Mouse (Mus musculus): ENCODE results near the gene Adam30. TPM values are rescaled to one million over a fixed set of nuclear protein-coding genes. Genes with fewer than 3 reads are reported as not detected.
A peak's percentile ranks its signal among the peaks of the same experiment; 100 is the strongest.

Gene Adam30
- polyA plus RNA-seq, 1 experiment from 2014 or later, result not detected

DNA sequence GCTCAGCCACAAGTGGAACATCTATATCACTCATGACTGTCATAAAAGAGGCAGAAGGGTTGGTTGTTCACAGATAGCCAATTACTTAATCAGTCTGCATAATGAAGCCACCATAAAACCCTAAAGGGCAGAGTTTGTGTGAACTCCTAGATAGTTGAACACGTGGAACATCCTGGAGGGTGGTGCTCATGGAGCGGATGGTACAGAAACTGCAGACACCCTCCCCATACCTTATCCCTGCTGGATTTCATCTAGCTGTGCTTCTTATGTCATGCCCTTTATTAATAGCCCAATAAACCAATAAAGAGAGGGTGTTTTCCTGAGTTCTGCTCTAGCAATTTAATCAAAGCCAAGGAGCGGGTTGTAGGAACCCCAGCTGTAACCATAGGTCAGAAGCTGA, 27.3 kb downstream of the Adam30 start:
- Histone ChIP-seq H3K27ac (no peak overlapping the region), H3K9me3 (replicated peaks) (no peaks in the 10 kb centered on the region), H3K27me3 (no peaks in the 10 kb centered on the region), H3K4me2 (no peak overlapping the region), H3K9ac (no peak overlapping the region), H3K36me3 (no peaks in the 10 kb centered on the region), H3K4me1 (replicated peaks) (no peaks in the 10 kb centered on the region), H3K4me3 (replicated peaks) (no peak overlapping the region)
- ATAC-seq (ENCODE audit: low read depth), result no peak
- DNase-seq, result no peak
- WGBS (ENCODE audit: insufficient replicate concordance), result 60% methylated on average over 3 of the region's 3 CpGs

DNA sequence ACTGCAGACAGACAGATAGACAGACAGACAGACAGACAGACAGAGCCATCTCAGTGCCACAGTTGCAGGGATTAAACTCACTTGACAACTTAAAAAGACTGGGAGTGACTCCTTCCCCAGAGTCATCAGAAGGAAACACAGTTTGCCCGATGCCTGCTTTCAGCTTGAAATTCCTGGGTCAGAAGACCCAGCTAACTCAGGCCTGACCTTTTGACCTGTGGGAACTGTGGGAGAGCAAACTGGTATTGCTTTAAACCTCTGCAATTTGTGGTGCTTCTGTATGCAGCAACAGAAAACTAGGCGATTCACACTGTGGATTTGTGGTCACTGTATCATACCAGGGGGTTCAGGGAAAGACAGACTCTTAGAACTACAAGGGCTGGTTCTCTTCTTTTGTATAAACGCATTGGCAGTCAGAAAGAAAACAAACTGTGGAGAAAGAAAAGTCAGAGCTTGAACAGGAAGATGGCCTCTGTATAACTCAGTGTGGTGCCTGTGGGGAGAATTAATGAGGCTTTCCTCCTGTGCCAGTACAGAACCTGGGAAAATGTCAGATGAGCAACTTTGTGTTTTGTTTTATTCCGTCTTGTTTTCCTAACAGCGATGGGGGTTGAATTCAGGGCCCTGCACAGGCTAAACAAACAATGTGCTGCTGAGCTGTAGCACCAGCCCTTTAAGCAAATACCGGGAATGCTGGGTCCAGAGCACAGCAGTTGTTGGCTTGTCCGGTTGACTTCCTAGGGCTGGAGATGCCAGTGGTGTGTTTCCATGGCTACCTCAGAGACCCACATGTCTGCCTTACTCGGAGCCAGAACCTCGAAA, 37.5 kb downstream of the Adam30 start:
- H3K4me2 ChIP-seq, result no peak overlapping the region
- DNase-seq, result no peak
- no peaks in the 10 kb centered on the region for H3K4me1 ChIP-seq (replicated peaks)
- no peak overlapping the region for H3K4me3 ChIP-seq (replicated peaks)
- H3K9me3 ChIP-seq (replicated peaks), result no peaks in the 10 kb centered on the region
- no peaks in the 10 kb centered on the region for H3K36me3 ChIP-seq
- peak; percentile 75 for ATAC-seq (ENCODE audit: low read depth)
- WGBS (ENCODE audit: insufficient replicate concordance), result 41% methylated on average over 9 of the region's 9 CpGs
- H3K27ac ChIP-seq, result peak overlapping the region; percentile 37; the same call in 1 of the 2 replicates
- H3K9ac ChIP-seq, result no peak overlapping the region
- H3K27me3 ChIP-seq, result no peaks in the 10 kb centered on the region

DNA sequence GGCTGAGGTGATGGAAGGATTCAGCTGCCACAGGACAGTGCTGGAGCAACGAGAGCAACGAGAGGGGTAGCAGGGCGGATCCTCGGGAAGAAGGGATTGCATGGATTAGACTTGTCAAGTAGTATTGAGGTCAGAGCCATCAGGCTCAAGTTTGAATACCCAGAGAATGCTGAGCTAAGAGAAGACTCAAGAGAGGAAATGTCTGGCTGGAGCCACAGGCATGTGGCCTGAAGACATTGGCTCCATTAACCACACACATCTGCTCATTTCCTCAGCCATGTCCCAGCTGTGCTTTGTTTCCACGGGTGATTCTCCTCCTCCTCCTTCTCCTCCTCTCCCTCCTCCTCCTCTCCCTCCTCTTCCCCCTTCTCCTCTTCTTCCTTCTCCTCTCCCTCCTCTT, 39.3 kb downstream of the Adam30 start:
- H3K36me3 ChIP-seq, result no peaks in the 10 kb centered on the region
- no peaks in the 10 kb centered on the region for H3K27me3 ChIP-seq
- no peak overlapping the region for H3K9ac ChIP-seq
- H3K9me3 ChIP-seq (replicated peaks), result no peaks in the 10 kb centered on the region
- no peak overlapping the region for H3K27ac ChIP-seq
- no peak overlapping the region for H3K4me3 ChIP-seq (replicated peaks)
- no peak overlapping the region for H3K4me2 ChIP-seq
- 55% methylated on average over 5 of the region's 5 CpGs for WGBS (ENCODE audit: insufficient replicate concordance)
- no peak for DNase-seq
- no peak for ATAC-seq (ENCODE audit: low read depth)
- no peaks in the 10 kb centered on the region for H3K4me1 ChIP-seq (replicated peaks)

DNA sequence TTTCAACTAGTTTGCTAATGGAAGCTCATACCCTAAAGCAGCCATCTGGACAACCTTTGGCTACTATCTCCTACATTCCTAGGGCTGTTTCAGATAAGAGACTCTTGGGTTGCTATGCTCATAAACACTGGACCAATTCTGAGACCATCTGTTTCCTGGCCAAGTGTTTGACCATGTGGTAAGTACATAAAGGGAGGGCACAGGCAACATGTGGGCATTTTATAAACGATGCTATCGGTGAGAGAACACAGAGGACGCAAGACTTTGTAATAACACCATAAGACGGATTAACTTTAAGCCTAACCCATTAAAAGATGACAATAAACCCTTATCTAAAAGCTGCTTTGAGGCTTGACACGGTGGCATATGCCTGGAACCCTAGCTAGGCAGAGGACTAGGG, 42.9 kb downstream of the Adam30 start:
- H3K4me3 ChIP-seq (replicated peaks), result no peak overlapping the region
- WGBS (ENCODE audit: insufficient replicate concordance), result 50% methylated on average over 5 of the region's 5 CpGs
- ATAC-seq (ENCODE audit: low read depth) (no peak), DNase-seq (no peak)
- no peak overlapping the region for H3K4me2 ChIP-seq
- no peak overlapping the region for H3K9ac ChIP-seq
- H3K27me3 ChIP-seq, result no peaks in the 10 kb centered on the region
- H3K27ac ChIP-seq, result no peak overlapping the region
- no peaks in the 10 kb centered on the region for H3K9me3 ChIP-seq (replicated peaks)
- no peaks in the 10 kb centered on the region for H3K4me1 ChIP-seq (replicated peaks)
- no peaks in the 10 kb centered on the region for H3K36me3 ChIP-seq

DNA sequence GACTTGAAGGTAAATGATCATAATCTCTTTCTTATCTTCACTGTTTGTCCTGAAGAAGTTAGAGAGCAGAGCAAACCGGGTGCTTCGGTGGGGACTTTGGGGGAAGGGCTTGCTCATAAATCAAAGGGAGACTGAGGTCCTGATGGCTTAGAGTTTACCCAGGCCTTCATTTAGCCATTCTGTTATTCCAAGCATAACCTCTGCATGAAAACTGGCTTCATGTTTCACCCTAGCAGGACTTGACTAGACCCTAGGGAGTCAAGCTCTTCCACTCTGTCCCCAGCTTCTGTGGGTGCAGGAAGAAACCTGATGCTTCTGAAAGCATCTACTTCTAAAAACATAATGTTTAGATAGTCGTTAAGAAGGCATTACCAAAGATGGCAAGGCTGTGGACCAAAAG, 46.5 kb downstream of the Adam30 start:
- peaks cover under 1% of the 10 kb centered on the region; the same call in 1 of the 2 replicates for H3K4me1 ChIP-seq (replicated peaks)
- H3K27me3 ChIP-seq, result no peaks in the 10 kb centered on the region
- no peak for DNase-seq
- H3K9ac ChIP-seq, result no peak overlapping the region
- no peak overlapping the region for H3K4me3 ChIP-seq (replicated peaks)
- H3K4me2 ChIP-seq, result no peak overlapping the region
- no peaks in the 10 kb centered on the region for H3K36me3 ChIP-seq
- no peak overlapping the region for H3K27ac ChIP-seq
- WGBS (ENCODE audit: insufficient replicate concordance), result 38% methylated on average over 3 of the region's 3 CpGs
- H3K9me3 ChIP-seq (replicated peaks), result no peaks in the 10 kb centered on the region
- no peak for ATAC-seq (ENCODE audit: low read depth)

DNA sequence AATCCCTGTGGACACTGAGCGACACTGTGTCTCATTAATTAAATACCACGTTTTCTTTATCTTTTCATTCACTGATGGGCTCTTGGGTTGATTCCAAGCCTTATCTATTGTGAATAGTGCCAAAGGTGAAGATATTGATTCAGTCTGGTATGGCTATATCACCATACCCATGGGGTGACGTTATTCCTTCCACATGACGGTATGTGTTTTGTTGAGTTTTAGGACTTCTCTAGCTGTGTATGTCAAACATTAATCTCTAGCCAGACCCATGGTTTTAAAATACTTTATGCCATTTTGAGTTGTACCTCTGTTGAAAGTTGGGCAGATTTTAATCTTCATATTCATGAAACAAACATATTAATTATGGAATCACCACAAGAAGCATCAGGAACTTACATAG, 48.7 kb downstream of the Adam30 start:
- DNase-seq, result no peak
- Histone ChIP-seq H3K9ac (no peak overlapping the region), H3K36me3 (no peaks in the 10 kb centered on the region), H3K4me2 (no peak overlapping the region), H3K9me3 (replicated peaks) (no peaks in the 10 kb centered on the region), H3K4me3 (replicated peaks) (no peak overlapping the region), H3K27ac (no peak overlapping the region), H3K27me3 (no peaks in the 10 kb centered on the region), H3K4me1 (replicated peaks) (peaks cover 3% of the 10 kb centered on the region; the same call in 1 of the 2 replicates)
- no peak for ATAC-seq (ENCODE audit: low read depth)
- 56% methylated on average over 4 of the region's 4 CpGs for whole genome bisulfite sequencing (ENCODE audit: insufficient replicate concordance)

DNA sequence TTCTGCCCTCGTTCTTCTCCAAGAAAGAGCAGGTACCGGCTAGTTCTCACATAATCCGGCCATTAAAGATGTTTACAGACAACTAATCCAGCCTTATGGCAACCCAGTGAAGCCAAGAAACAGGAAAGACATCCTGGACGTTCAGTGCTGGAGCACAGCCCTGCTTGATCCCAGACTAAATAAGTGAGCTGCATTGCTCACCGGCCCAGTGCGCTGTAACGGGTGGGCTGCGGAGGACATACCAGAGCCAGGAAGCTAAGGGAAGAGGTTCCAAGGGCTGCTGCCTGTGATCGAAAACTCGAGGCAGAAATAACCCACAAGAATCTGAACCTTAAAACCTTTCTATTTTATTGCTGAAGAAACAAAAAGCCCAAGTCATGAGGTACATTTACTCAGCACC, 50.4 kb downstream of the Adam30 start:
- WGBS (ENCODE audit: insufficient replicate concordance), result 63% methylated on average over 10 of the region's 10 CpGs
- H3K36me3 ChIP-seq, result no peaks in the 10 kb centered on the region
- H3K9ac ChIP-seq, result no peak overlapping the region
- H3K4me2 ChIP-seq, result no peak overlapping the region
- H3K4me3 ChIP-seq (replicated peaks), result no peak overlapping the region
- peaks cover 3% of the 10 kb centered on the region; the same call in 1 of the 2 replicates for H3K4me1 ChIP-seq (replicated peaks)
- no peaks in the 10 kb centered on the region for H3K27me3 ChIP-seq
- H3K9me3 ChIP-seq (replicated peaks), result no peaks in the 10 kb centered on the region
- H3K27ac ChIP-seq, result no peak overlapping the region
- DNase-seq (no peak), ATAC-seq (ENCODE audit: low read depth) (no peak)

DNA sequence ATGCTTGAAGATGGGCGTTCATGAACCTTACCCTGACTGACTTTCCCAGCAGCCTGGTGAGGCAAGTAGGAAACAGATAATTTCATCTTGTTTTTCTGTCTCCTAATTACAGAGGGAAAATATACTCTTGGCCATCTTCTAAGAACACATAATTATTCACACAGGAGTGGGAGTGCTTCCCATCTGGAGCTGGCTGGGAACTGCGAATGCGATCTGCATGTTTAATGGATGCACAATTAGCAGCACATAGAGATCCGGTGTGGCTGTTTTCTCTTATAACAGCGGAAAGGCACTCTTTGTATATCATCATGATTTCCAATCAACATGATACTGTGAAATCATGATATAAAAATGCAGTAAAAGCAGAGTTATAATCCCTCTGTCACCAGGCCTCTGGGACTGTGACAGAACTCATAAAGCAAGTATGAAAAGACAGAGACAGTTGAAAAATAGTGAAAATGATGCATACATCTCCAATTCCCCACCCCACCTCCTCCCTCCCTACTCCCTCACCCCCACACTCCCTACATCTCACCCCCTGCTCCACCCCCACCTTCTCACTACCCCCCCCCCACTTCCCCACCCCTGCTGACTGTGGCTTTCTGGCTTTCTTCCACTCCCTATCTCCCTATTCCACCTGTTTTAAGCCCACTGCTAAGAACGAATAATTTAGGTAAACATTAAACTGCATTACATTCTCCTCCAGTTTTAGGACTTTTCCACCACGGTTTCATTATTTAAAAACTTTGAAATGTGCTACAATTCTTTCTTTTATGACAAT, 51.1 kb downstream of the Adam30 start:
- DNase-seq, result no peak
- Histone ChIP-seq H3K27ac (no peak overlapping the region), H3K4me1 (replicated peaks) (peaks cover 3% of the 10 kb centered on the region; the same call in 1 of the 2 replicates), H3K27me3 (no peaks in the 10 kb centered on the region), H3K9me3 (replicated peaks) (no peaks in the 10 kb centered on the region), H3K36me3 (no peaks in the 10 kb centered on the region), H3K4me2 (no peak overlapping the region), H3K9ac (no peak overlapping the region), H3K4me3 (replicated peaks) (no peak overlapping the region)
- no peak for ATAC-seq (ENCODE audit: low read depth)
- 59% methylated on average over 7 of the region's 7 CpGs for WGBS (ENCODE audit: insufficient replicate concordance)

Other genes starting within 250 kb of the Adam30 start
- gene Notch2, start 147.1 kb upstream of the Adam30 start, polyA plus RNA-seq (2015; fragmentation: Nextera tagmentation; extraction: Ambion mirVana), result 4.8 and 5.7 TPM in 2 replicates
- gene Reg4, start 61.5 kb downstream of the Adam30 start, polyA plus RNA-seq (2015; fragmentation: Nextera tagmentation; extraction: Ambion mirVana), result not detected in 2 replicates
- 41.9 and 42.6 TPM in 2 replicates for gene Hmgcs2, start 119.8 kb downstream of the Adam30 start, polyA plus RNA-seq (2015; fragmentation: Nextera tagmentation; extraction: Ambion mirVana)
- gene Phgdh, start 179.4 kb downstream of the Adam30 start, polyA plus RNA-seq (2015; fragmentation: Nextera tagmentation; extraction: Ambion mirVana), result 305 and 316 TPM in 2 replicates
- gene Zfp697, start 221.8 kb downstream of the Adam30 start, polyA plus RNA-seq (2015; fragmentation: Nextera tagmentation; extraction: Ambion mirVana), result 2.0 and 2.8 TPM in 2 replicates